Comparison of ENCODE assay signal across 15 mouse cellular contexts in genomic region chr7:125663654-125664053, GRCm38 (mm10).
"Had no signal": no experiment of that assay in that cellular context is flagged by ENCODE, and none has a peak within 500 bp of the region (broad histone marks: within the 10 kb centered on the region; RNA-seq: fewer than 3 reads in every experiment).

No protein-coding gene starts in this region.

- H3K4me1 ChIP-seq: neural tube, embryonic 15.5 days; stomach, embryonic 15.5 days had no signal

- H3K27me3 ChIP-seq: neural tube, embryonic 15.5 days; stomach, embryonic 15.5 days had no signal

- H3K4me3 ChIP-seq: neural tube, embryonic 15.5 days; stomach, embryonic 15.5 days had no signal

- H3K27ac ChIP-seq: neural tube, embryonic 15.5 days; stomach, embryonic 15.5 days; stomach, postnatal 0 days had no signal

- H3K4me2 ChIP-seq: neural tube, embryonic 15.5 days; stomach, embryonic 15.5 days had no signal

- H3K9me3 ChIP-seq: neural tube, embryonic 15.5 days; stomach, embryonic 15.5 days had no signal

- DNase-seq: retina, postnatal 1 day; right cerebral cortex, adult 18-20 months; right cerebral cortex, postnatal 14 days; right cerebral cortex, postnatal 25 days; right cerebral cortex, postnatal 4 days; spleen, adult 18-20 months; thymus, adult 18-20 months; thymus, adult 2 months; thymus, postnatal 14 days; thymus, postnatal 25 days; thymus, postnatal 36 days; thymus, postnatal 4 days had no signal

- H3K9ac ChIP-seq: neural tube, embryonic 15.5 days; stomach, embryonic 15.5 days had no signal
